Mouse (Mus musculus) layer of hippocampus, postnatal 25 days (tissue): ENCODE data around the gene Cyp2c23. TPM values are rescaled to one million over a fixed set of nuclear protein-coding genes. Genes with fewer than 3 reads are reported as not detected.
A peak's percentile ranks its signal among the peaks of the same experiment; 100 is the strongest.

Experiments
- DNase-seq, 2 experiments: peaks; one replicate each; pipeline ENCODE4 v3.0.0; 2022; ENCODE audit warnings: mixed read lengths in 2 of 2, low spot score in 1 of 2; ENCODE audit errors: extremely low spot score in 1 of 2
- total RNA-seq, 2 experiments: library from RNA; stranded (reverse); gene quantifications; 2 replicates each; pipeline ENCODE4 v1.2.3; 2021

Cyp2c23 gene
- total RNA-seq = not detected

DNA sequence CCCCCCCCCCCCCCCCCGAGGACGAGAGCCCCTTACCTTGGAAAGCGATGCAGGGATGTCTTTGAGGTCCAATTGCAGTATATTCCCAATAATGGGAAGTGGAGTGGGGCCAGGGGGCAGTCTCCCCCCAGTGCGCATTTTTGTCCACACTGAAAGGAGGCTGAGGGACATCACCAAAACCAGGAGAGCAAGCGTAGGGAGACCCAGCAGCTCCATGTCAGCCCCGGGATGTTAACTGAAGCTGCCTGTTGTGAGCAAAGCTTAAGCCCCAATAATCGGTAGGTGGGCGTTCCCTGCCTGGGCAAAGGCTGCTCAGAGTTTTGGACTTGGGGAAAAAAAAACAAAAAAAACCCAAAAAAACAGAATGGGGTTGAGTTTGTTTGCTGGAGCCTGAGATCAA lies at the start of gene Cyp2c23:
Cyp2c23 (minus strand) TSS at position 237 of the 400 bp plus-strand sequence.
- no peak for DNase-seq

GRCm38 (mm10) chr19:44077024-44077423 lies 48.0 kb upstream of the Cyp2c23 start:
- no peak for DNase-seq

DNA sequence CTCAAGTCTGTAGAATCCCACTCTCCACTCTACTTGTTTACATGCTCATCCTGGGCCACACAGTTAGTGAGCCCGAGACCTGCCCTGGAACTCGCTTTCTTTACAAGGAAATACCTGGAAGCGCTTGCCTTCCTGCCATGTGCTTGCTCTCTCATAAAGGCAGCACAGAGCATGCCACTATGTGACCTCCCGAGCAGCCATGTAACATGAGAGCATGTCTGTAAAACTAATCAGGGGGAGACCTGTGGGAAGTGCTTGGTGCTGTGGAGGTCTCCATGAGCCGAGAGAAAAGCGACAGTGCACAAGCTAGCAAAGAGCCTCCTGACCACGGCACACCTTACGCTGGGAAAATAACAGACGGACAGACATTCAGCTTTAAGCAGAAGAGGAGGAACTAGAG lies 47.4 kb upstream of the Cyp2c23 start:
- no peak for DNase-seq

GRCm38 (mm10) chr19:44074986-44075385 lies 46.0 kb upstream of the Cyp2c23 start:
- DNase-seq = no peak

- no peak for DNase-seq
Observed at GRCm38 (mm10) chr19:44071166-44071565, 42.2 kb upstream of the Cyp2c23 start.

GRCm38 (mm10) chr19:44069914-44070232 lies 40.9 kb upstream of the Cyp2c23 start:
- DNase-seq = no peak

DNA sequence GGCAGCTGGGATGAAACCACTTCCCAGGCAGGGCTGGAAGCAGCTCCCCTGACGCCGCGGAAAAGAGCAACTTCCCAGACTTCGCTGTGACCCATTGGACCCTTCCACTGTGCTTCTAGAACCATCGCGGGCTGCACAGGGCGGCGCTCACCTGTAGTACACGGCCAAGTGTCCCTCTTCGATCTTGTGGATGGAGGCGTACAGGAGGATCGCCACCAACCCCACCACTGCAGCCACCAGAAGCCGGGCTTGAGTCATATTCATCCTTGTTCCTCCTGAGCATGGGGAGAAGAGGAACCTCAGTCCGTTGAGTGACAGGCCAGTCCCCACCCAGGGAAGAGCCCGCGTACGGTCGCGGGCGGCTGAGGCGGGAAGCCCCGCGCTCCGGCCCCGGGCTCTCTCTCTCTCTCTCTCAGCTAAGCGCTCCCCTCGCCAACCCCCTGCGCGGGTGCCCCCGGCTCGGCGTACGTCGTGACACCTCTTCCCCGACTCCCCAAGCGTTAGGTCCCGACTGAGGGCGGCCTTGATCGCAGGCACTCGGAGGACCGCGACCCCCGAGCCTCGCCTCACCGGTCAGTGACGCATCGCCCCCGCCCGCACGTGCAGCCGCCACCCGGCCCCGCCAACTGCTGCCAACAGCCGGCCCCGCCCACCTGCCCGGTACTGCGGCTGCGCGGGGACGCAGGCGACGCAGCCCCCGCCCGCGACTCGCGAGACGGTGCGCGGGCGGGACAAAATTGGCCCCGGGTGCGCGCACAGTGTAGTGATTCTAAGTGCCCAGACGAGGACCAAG lies 40.3 kb upstream of the Cyp2c23 start, which contains the start of gene Erlin1:
Erlin1 (minus strand) TSS at position 665 of the 793 bp plus-strand sequence.
- peak; percentile 87 to 93 for DNase-seq

GRCm38 (mm10) chr19:44068232-44068631 lies 39.2 kb upstream of the Cyp2c23 start:
- no peak for DNase-seq

DNA sequence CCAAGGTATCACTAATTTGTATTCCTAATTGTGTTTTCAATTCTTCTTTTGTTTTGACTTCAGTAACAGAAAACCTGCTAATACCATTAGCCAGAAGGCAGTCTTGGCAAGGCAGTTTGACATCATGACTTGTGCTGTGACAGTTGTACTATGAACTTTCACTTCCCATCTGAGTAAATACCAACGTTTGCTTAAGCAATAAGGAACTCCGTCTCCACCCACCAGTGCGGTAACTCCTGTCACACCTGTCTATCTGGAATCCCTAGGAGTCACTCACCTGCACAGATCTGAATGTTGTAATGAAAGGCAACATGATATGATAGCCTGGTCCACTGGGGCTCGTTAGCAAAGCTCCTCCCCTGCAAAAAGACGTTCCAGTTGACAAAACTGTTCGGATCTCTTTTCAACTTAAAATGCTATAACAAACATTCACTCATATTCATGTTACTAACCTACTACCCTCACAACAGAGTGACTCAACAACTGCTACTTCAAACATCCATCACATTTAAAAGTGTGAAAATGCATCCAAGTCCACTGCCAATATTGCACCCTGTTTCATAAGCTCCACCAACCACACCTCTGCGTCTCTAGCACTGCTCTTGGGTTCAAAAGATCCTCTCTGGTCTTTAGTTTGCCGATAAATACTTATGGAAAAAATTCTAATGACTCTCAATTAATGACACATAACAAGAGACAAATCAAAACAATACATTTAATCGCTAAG lies 38.5 kb upstream of the Cyp2c23 start:
- DNase-seq = no peak

DNA sequence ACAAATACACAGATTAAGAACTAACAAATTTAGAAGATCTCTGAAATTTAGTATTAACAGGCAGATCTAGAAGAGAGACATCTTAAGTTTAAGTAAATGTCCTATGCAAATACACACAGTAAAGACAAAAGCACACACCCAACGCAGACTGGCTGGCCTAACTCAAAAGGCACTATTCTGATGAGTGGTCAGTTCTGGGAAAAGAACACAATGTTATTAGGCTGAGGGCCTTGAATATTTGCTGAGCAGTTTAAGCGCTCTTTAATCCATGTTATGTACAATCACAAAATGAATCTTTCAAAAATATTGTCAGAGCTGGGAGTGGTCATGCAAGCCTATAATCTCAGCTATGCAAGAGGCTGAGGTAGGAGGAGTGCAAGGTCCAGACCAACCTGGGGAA lies 35.7 kb upstream of the Cyp2c23 start:
- no peak for DNase-seq

- no peak for DNase-seq
Observed at GRCm38 (mm10) chr19:44063773-44064172, 34.8 kb upstream of the Cyp2c23 start.

DNA sequence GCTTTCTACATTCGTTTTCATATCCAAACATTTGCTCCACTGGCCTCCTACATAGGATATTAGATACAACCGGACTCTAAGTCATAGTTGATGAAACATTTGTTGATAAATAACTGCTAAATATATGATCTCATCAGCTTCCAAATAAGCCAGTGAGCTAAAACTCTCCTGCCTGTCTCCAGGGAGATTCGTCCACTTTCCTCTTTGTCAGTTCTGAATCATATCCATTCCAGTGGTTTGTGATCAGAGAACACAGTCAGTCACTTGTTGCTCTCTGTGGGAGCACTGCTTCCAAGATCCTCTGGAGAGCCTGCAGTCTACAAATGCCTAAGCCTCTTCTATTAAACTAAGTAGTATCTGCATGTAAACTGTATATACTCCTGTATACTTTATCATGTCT lies 31.2 kb upstream of the Cyp2c23 start:
- no peak for DNase-seq

DNA sequence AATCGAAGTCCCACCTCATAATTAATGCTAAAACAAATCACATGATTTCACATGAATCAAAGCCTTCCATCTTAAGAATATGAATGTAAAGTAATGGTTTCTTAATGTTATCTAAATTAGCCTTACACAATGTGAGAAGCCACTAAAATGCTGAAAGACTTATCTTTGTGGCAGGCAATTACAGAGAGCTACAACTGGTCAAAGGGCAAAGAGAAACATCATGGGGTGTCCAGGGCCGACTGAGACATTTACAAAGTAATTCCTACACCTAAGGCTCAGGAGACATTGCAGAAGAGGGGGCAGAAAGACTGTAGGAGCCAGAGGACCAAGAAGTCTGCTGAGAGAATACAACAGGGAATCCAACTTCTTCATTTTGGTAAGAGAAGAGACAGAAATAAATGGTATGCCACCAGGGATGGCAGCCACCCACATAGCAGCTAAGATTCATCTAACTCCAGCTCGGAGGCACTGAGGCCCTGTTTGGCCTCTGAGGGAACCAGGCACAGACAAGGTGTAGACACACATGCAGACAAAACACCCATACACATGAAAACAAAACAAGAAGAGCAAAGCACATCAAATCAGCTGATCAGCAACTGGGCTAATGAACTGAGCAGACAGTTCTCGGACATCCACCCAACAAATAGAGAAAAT lies 26.3 kb upstream of the Cyp2c23 start:
- DNase-seq = no peak

DNA sequence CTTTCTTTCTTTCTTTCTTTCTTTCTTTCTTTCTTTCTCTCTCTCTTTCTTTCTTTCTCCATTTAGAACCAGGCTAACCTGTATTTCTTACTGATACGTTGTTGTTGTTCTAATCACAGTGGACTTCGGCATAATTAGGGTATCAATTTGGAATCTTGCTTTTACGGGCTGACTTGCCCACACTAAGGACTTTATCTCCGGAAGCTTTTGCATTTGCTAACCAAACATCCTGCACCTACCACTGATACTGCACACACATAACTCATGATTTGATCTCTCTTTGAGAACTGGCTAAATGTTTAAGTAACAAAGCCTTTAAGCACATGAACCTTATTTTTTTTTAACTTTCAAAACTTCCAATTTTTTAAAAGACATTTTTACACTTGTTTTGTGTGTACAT lies 21.4 kb upstream of the Cyp2c23 start:
- DNase-seq = no peak

GRCm38 (mm10) chr19:44049282-44049681 lies 20.3 kb upstream of the Cyp2c23 start:
- DNase-seq = no peak

- DNase-seq = no peak
Observed at GRCm38 (mm10) chr19:44045847-44046246, 16.8 kb upstream of the Cyp2c23 start.

DNA sequence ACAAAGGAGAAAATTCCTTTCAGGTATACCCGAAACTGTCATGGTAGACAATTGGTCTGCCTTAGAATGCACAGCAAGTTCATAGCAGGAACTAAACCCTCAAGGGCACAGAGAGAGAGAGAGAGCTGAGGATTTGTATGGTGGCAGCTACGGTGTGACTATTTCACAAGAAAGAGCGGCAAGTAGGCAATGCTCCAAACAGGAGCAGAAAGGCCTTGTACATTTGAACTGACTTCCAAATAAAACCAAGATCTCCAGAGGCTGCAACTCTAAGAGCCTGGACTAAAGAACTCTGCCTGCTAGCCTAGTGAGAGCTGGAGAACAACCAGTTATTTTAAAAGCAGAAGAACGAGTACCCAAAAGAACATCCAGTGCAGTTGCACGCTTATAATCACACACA lies 13.1 kb upstream of the Cyp2c23 start:
- DNase-seq = no peak

DNA sequence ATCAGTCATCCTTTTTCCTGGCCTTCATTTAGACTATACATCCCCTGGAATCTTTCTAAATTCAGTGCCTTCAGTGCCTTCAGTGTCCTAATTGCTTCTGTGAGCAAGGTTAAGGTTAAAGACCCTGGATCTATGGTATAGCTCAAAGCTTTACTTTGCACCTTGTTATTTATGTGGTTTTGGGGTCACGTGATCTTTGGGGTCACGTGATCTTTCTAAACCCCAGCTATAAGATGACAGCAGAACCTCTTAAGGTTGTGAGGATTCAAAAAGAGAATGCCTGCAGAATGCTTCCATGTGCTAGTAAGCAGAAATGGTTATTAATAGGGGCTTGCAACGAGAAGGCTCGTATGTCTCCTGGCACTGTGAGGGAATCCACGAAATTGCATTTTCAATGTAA lies 4.4 kb upstream of the Cyp2c23 start:
- DNase-seq = no peak

DNA sequence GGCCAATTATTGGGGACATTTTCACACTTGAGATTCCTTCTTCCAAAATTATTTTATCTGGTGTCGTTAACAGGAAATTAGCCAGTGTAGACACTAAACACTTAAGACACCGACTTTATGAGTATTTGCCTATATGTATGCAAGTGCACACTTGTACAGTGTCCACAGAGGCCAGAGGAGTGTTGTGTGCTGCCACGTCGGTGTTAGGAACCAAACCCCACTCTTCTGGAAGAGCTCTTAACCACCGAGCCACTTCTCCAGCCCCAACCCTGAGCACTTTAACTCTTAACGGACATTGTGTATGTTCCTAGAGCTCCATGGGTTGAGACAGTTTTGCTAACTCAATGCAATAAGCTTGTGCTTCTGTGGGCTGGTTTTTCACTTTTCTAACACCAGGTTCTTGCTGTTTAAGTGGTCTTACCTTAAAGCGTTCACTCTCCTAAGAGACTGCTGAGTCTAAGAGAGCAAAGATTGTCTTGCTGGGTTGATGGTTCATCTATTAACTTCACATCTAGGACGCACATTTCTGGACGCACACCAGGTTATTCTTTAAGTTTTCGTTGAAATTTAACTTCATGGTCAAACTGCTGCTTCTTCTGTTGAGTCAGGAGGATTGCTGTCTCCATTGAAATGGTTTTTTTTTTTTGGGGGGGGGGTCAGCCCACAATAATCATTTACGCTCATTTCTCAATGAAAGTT lies 3.2 kb upstream of the Cyp2c23 start:
- DNase-seq = no peak

- no peak for DNase-seq
Observed at GRCm38 (mm10) chr19:44030024-44030423, 1.0 kb upstream of the Cyp2c23 start.
